Mouse (Mus musculus): ENCODE measurements at regions not wholly inside any gene's neighbourhood (a gene's known extent, or its start where the extent isn't known, plus 50 kb on each side); places are given as distances from the start of the nearest gene placed in this dataset.

DNA sequence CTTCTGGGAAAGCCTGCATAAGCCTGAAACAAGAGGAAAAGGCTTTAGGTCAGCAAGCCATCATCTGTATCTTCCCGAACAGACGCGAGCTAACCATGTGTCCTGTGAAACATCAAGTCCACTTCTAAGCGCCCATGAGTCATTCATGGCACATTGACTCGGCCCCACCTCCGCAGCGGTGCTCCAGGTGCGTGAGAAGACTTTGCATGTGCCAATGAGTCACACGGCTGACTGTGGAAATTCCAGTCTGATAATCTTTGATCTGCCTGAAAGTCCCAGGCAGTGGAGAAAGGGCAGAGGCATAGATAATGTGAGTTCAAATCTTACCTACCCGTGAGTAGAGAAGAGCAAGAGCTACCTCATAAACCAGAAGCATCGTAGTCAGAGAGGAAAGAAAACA lies 137.8 kb downstream of the Pfkfb3 start:
- 96% methylated on average over 11 of the region's 11 CpGs for WGBS (ENCODE audit: missing documents)
- no peak overlapping the region for H3K27ac ChIP-seq
- no peak overlapping the region for H3K4me3 ChIP-seq (ENCODE audit: inconsistent target)
- no peaks in the 10 kb centered on the region for H3K79me2 ChIP-seq (ENCODE audit: inconsistent target)
- no peaks in the 10 kb centered on the region for H3K36me3 ChIP-seq (ENCODE audit: inconsistent target)

DNA sequence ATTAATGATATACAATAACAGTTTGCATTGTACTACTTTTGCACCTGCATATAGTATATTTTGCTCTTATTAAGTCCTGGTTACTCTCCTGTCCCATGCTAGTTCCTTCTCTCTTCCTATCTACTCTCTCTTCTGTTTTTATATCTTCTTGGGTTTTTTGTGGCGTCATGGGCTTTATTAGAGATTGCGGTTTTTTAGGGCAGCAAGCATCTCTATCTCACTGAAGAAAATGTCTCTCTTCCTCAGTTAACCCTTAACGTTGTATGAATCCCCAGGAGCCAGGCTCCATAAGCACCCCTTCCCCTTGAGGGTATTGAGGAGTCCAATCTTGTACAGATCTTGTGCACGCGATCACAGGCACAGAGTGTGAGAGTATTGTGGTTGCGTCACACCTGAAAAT lies 141.4 kb downstream of the Pfkfb3 start:
- WGBS (ENCODE audit: missing documents), result 92% methylated on average over 6 of the region's 6 CpGs
- H3K79me2 ChIP-seq (ENCODE audit: inconsistent target), result no peaks in the 10 kb centered on the region
- H3K36me3 ChIP-seq (ENCODE audit: inconsistent target), result no peaks in the 10 kb centered on the region
- H3K27ac ChIP-seq, result no peak overlapping the region
- H3K4me3 ChIP-seq (ENCODE audit: inconsistent target), result no peak overlapping the region

GRCm38 (mm10) chr2:11408497-11408896 lies 145.4 kb downstream of the Pfkfb3 start:
- H3K79me2 ChIP-seq (ENCODE audit: inconsistent target), result no peaks in the 10 kb centered on the region
- H3K27ac ChIP-seq, result no peak overlapping the region
- WGBS (ENCODE audit: missing documents), result 80% methylated on average over 5 of the region's 6 CpGs
- H3K36me3 ChIP-seq (ENCODE audit: inconsistent target), result no peaks in the 10 kb centered on the region
- H3K4me3 ChIP-seq (ENCODE audit: inconsistent target), result no peak overlapping the region

- H3K79me2 ChIP-seq (ENCODE audit: inconsistent target), result no peaks in the 10 kb centered on the region
- WGBS (ENCODE audit: missing documents), result 100% methylated on average over 1 of the region's 1 CpGs
- H3K4me3 ChIP-seq (ENCODE audit: inconsistent target), result no peak overlapping the region
- H3K36me3 ChIP-seq (ENCODE audit: inconsistent target), result no peaks in the 10 kb centered on the region
- no peak overlapping the region for H3K27ac ChIP-seq
Measured at GRCm38 (mm10) chr2:11406103-11406615, 147.7 kb downstream of the Pfkfb3 start.

- Histone ChIP-seq H3K79me2 (ENCODE audit: inconsistent target) (no peaks in the 10 kb centered on the region), H3K36me3 (ENCODE audit: inconsistent target) (no peaks in the 10 kb centered on the region), H3K27ac (no peak overlapping the region), H3K4me3 (ENCODE audit: inconsistent target) (no peak overlapping the region)
- WGBS (ENCODE audit: missing documents), result 98% methylated on average over 10 of the region's 10 CpGs
Measured at GRCm38 (mm10) chr2:11402218-11402848, 151.5 kb downstream of the Pfkfb3 start.

DNA sequence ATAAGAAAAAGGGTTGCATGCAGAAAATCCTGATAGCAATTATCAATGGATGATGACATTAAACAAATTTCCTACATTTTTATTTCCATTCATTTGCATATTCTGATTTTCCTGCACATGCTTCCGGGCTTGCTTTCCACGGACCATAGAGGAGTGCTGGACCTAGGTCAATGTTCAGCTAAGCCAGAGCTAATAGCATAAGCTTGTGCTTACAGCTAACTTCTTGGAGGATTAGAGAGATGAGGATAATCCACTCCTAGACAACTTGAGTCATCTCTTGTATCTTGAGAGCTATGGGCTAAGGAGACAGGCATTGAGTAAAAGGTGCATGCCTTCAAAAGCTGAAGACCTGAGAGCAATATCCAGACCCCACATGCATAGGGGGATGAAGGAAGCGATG lies 154.5 kb downstream of the Pfkfb3 start:
- Histone ChIP-seq H3K79me2 (ENCODE audit: inconsistent target) (no peaks in the 10 kb centered on the region), H3K27ac (no peak overlapping the region), H3K36me3 (ENCODE audit: inconsistent target) (no peaks in the 10 kb centered on the region), H3K4me3 (ENCODE audit: inconsistent target) (no peak overlapping the region)
- 94% methylated on average over 3 of the region's 3 CpGs for WGBS (ENCODE audit: missing documents)

GRCm38 (mm10) chr2:11398949-11399348 lies 154.9 kb downstream of the Pfkfb3 start:
- Histone ChIP-seq H3K27ac (no peak overlapping the region), H3K36me3 (ENCODE audit: inconsistent target) (no peaks in the 10 kb centered on the region), H3K4me3 (ENCODE audit: inconsistent target) (no peak overlapping the region), H3K79me2 (ENCODE audit: inconsistent target) (no peaks in the 10 kb centered on the region)
- WGBS (ENCODE audit: missing documents), result 91% methylated on average over 6 of the region's 6 CpGs

DNA sequence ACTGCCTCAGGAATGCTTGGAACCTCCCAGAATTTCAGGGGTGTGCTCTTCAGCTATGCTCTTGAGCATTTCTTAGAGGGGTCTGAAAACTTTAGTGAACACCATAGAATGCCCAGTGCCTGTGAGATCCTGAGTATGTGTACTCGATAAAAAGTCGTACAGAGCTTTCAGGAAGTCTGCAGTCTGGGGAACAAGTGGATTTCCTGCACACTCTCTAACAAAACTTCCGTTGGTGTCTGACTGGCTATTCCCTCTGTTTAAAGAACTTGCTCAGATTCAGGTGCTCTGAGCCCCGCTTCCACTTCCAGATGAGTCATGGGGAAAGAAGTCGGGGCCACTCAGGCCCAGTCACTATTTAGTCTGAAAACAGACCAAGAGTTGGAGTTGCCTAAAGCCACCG lies 155.5 kb downstream of the Pfkfb3 start:
- Histone ChIP-seq H3K27ac (no peak overlapping the region), H3K4me3 (ENCODE audit: inconsistent target) (no peak overlapping the region), H3K36me3 (ENCODE audit: inconsistent target) (no peaks in the 10 kb centered on the region), H3K79me2 (ENCODE audit: inconsistent target) (no peaks in the 10 kb centered on the region)
- 1% methylated on average over 6 of the region's 6 CpGs for WGBS (ENCODE audit: missing documents)

DNA sequence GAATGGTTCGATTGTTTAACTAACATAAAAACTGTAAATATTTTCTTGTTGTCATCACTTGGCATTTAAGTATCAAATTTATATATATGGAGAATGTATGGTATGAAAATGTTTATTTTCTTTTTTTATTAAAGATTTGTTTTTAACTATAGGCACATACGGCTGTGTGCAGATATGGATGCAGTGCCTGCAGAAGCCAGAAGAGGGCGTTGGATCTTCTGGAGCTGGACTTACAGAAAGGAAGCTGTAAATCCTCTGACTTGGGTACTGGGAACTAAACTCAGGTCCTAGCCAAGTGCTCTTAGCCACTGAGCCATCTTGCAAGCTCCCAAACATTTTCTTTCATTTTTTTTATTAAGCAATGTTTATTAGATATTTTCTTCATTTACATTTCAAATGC lies 157.0 kb downstream of the Pfkfb3 start:
- WGBS (ENCODE audit: missing documents), result 93% methylated on average over 3 of the region's 3 CpGs
- Histone ChIP-seq H3K27ac (no peak overlapping the region), H3K36me3 (ENCODE audit: inconsistent target) (no peaks in the 10 kb centered on the region), H3K4me3 (ENCODE audit: inconsistent target) (no peak overlapping the region), H3K79me2 (ENCODE audit: inconsistent target) (no peaks in the 10 kb centered on the region)

- H3K27ac ChIP-seq, result no peak overlapping the region
- no peak overlapping the region for H3K4me3 ChIP-seq (ENCODE audit: inconsistent target)
- 2% methylated on average over 4 of the region's 5 CpGs for WGBS (ENCODE audit: missing documents)
- no peaks in the 10 kb centered on the region for H3K79me2 ChIP-seq (ENCODE audit: inconsistent target)
- no peaks in the 10 kb centered on the region for H3K36me3 ChIP-seq (ENCODE audit: inconsistent target)
Measured at GRCm38 (mm10) chr2:11394675-11395349, 159.1 kb downstream of the Pfkfb3 start.

GRCm38 (mm10) chr2:11391725-11392124 lies 162.2 kb downstream of the Pfkfb3 start:
- Histone ChIP-seq H3K79me2 (ENCODE audit: inconsistent target) (no peaks in the 10 kb centered on the region), H3K36me3 (ENCODE audit: inconsistent target) (no peaks in the 10 kb centered on the region), H3K4me3 (ENCODE audit: inconsistent target) (no peak overlapping the region), H3K27ac (no peak overlapping the region)
- 94% methylated on average over 6 of the region's 6 CpGs for WGBS (ENCODE audit: missing documents)

DNA sequence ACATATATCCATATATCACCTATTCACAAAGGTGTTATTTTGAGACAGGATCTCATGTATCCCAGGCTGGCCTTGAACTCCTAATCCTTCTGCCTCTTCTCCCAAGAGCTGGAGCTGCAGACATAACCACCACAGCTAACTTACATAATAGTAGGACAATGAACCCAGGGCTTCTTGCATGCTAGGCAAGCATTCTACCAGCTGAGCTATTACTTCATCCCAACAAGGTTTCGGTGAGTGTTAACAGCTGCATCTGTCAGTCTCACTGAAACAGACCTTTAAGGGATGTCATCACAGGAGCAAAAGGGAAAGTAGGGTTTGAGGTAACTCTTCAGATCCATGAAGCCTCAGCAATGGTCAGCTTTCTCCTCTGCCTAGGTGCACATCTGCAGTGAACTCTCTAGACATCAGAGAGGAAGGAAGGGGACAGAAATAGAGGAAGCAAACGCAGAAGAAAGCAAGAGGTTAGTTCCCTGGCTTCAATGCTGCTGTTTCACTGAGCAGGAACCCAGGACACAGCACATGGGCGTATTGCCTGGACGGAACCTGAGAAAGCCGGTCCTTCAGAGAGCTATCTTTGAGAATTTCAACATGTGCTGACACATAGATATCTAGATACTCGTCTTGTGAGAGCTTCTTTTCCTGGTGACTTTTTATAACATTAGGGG lies 163.1 kb downstream of the Pfkfb3 start:
- WGBS (ENCODE audit: missing documents), result 7% methylated on average over 6 of the region's 6 CpGs
- Histone ChIP-seq H3K27ac (no peak overlapping the region), H3K36me3 (ENCODE audit: inconsistent target) (no peaks in the 10 kb centered on the region), H3K4me3 (ENCODE audit: inconsistent target) (no peak overlapping the region), H3K79me2 (ENCODE audit: inconsistent target) (no peaks in the 10 kb centered on the region)

GRCm38 (mm10) chr2:11387623-11388022 lies 166.3 kb downstream of the Pfkfb3 start:
- Histone ChIP-seq H3K36me3 (ENCODE audit: inconsistent target) (no peaks in the 10 kb centered on the region), H3K27ac (no peak overlapping the region), H3K4me3 (ENCODE audit: inconsistent target) (no peak overlapping the region), H3K79me2 (ENCODE audit: inconsistent target) (no peaks in the 10 kb centered on the region)
- 100% methylated on average over 2 of the region's 2 CpGs for WGBS (ENCODE audit: missing documents)

- Histone ChIP-seq H3K27ac (no peak overlapping the region), H3K36me3 (ENCODE audit: inconsistent target) (no peaks in the 10 kb centered on the region), H3K4me3 (ENCODE audit: inconsistent target) (no peak overlapping the region), H3K79me2 (ENCODE audit: inconsistent target) (no peaks in the 10 kb centered on the region)
- 10% methylated on average over 2 of the region's 2 CpGs for WGBS (ENCODE audit: missing documents)
Measured at GRCm38 (mm10) chr2:11383815-11384214, 170.1 kb downstream of the Pfkfb3 start.

DNA sequence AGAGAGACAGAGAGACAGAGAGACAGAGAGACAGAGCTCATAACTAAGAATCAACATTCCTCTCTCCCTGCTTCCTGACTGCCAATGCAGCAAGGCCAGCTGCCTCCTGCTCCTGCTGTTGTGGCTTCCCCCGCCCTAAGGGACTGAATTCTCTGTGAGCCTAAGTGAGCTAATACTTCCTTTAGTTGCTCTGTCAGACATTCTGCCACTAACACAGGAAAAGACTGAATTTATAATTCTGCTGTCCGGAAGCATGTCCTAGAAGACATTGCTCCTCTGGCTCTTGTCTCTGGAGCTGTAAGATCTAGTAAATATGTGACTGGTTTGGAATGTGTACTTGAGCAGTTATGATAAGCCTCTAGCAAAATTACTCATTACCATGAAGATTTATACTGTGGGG lies 176.7 kb downstream of the Pfkfb3 start:
- 30% methylated on average over 2 of the region's 2 CpGs for WGBS (ENCODE audit: missing documents)
- no peak overlapping the region for H3K4me3 ChIP-seq (ENCODE audit: inconsistent target)
- no peaks in the 10 kb centered on the region for H3K79me2 ChIP-seq (ENCODE audit: inconsistent target)
- H3K27ac ChIP-seq, result peak overlapping the region; percentile 28
- no peaks in the 10 kb centered on the region for H3K36me3 ChIP-seq (ENCODE audit: inconsistent target)
